Mouse (Mus musculus) MEL (cell line): ENCODE data around the gene Akap11. TPM values are rescaled to one million over a fixed set of nuclear protein-coding genes. Genes with fewer than 3 reads are reported as not detected.

ENCODE experiments used
- DNase-seq: peaks from one replicate; pipeline ENCODE4 v3.0.0; 2011; ENCODE audit warnings: low read depth, low spot score
- H3K27ac ChIP-seq: 2 replicates; pipeline ENCODE4 v1.5.1; 2012; ENCODE audit warnings: low read depth, mild to moderate bottlenecking, control low read depth, low read length, moderate library complexity; ENCODE audit not compliant: control insufficient read depth
- H3K27me3 ChIP-seq, 2 experiments: fragments of 150-350 bp in 1 of 2; sonication (generic) in 1 of 2; 2 replicates each; pipeline ENCODE4 v1.6.1; 2012; ENCODE audit warnings: low read length in 2 of 2, mild to moderate bottlenecking in 2 of 2, improper control_type of control experiment in 1 of 2, moderate library complexity in 1 of 2; ENCODE audit not compliant: insufficient read depth in 2 of 2, control insufficient read depth in 1 of 2
- H3K36me3 ChIP-seq, 2 experiments: 2 replicates each; pipeline ENCODE4 v1.6.1; 2012 to 2014; ENCODE audit warnings: low read length in 2 of 2, improper control_type of control experiment in 1 of 2, inconsistent platforms in 1 of 2, mild to moderate bottlenecking in 1 of 2; ENCODE audit not compliant: insufficient read depth in 2 of 2, control insufficient read depth in 1 of 2
- H3K4me1 ChIP-seq, 2 experiments: fragments of 150-350 bp in 1 of 2; sonication (generic) in 1 of 2; 2 replicates each; pipeline ENCODE4 v1.6.1; 2012; ENCODE audit warnings: low read length in 2 of 2, improper control_type of control experiment in 1 of 2, mild to moderate bottlenecking in 1 of 2; ENCODE audit not compliant: insufficient read depth in 2 of 2, control insufficient read depth in 1 of 2
- H3K4me3 ChIP-seq, 2 experiments: fragments of 150-350 bp in 1 of 2; sonication (generic) in 1 of 2; 2 replicates each; pipeline ENCODE4 v1.5.1; 2012; ENCODE audit warnings: low read depth in 2 of 2, low read length in 2 of 2, mild to moderate bottlenecking in 2 of 2, moderate library complexity in 2 of 2, control low read depth in 1 of 2, improper control_type of control experiment in 1 of 2; ENCODE audit not compliant: control insufficient read depth in 1 of 2, insufficient read depth in 1 of 2
- H3K79me2 ChIP-seq: 2 replicates; pipeline ENCODE4 v1.6.1; 2012; ENCODE audit warnings: mild to moderate bottlenecking, low read length, moderate library complexity; ENCODE audit not compliant: control insufficient read depth, poor library complexity, insufficient read depth
- H3K9ac ChIP-seq: 2 replicates; pipeline ENCODE4 v1.6.1; 2012; ENCODE audit warnings: low read depth, mild to moderate bottlenecking, control low read depth, low read length, moderate library complexity; ENCODE audit not compliant: control insufficient read depth, poor library complexity, severe bottlenecking
- H3K9me3 ChIP-seq: fragments of 150-350 bp; sonication (generic); replicated peaks from 2 replicates; pipeline ENCODE4 v1.6.1; 2012; ENCODE audit warnings: mild to moderate bottlenecking, low read length, improper control_type of control experiment, moderate library complexity; ENCODE audit not compliant: insufficient read depth
- BHLHE40 ChIP-seq: IDR thresholded peaks from 2 replicates; pipeline ENCODE4 v1.6.1; 2012; ENCODE audit warnings: low read depth, mild to moderate bottlenecking, inconsistent platforms, low read length, improper control_type of control experiment, borderline replicate concordance
- CHD1 ChIP-seq: IDR thresholded peaks from 2 replicates; pipeline ENCODE4 v1.6.1; 2012; ENCODE audit warnings: low read depth, mild to moderate bottlenecking, inconsistent platforms, low read length, improper control_type of control experiment
- CTCF ChIP-seq, 3 experiments: IDR thresholded peaks in 2 of 3; conservative IDR thresholded peaks in 1 of 3; 2 replicates each; pipeline ENCODE4 v1.5.1; 2011 to 2012; ENCODE audit warnings: low read length in 3 of 3, low read depth in 2 of 3, mild to moderate bottlenecking in 2 of 3, improper control_type of control experiment in 1 of 3, inconsistent platforms in 1 of 3, mixed read lengths in 1 of 3, moderate library complexity in 1 of 3; ENCODE audit not compliant: control insufficient read depth in 1 of 3, insufficient read depth in 1 of 3, poor library complexity in 1 of 3, severe bottlenecking in 1 of 3
- E2F4 ChIP-seq: IDR thresholded peaks from 2 replicates; pipeline ENCODE4 v1.6.1; 2011; ENCODE audit warnings: low read depth, low read length, improper control_type of control experiment, borderline replicate concordance
- EP300 ChIP-seq, 2 experiments: IDR thresholded peaks; 2 replicates each; pipeline ENCODE4 v1.6.1; 2011; ENCODE audit warnings: improper control_type of control experiment in 2 of 2, low read length in 2 of 2, low read depth in 1 of 2, mild to moderate bottlenecking in 1 of 2
- ETS1 ChIP-seq: IDR thresholded peaks from 2 replicates; pipeline ENCODE4 v1.6.1; 2012; ENCODE audit warnings: low read depth, mild to moderate bottlenecking, inconsistent platforms, low read length, improper control_type of control experiment, moderate library complexity
- GATA1 ChIP-seq: IDR thresholded peaks from 2 replicates; pipeline ENCODE4 v1.6.1; 2011; ENCODE audit warnings: low read depth, low read length, improper control_type of control experiment
- HCFC1 ChIP-seq: IDR thresholded peaks from 2 replicates; pipeline ENCODE4 v1.6.1; 2012; ENCODE audit warnings: low read depth, mild to moderate bottlenecking, inconsistent platforms, low read length, improper control_type of control experiment, moderate library complexity
- KAT2A ChIP-seq: conservative IDR thresholded peaks from 2 replicates; pipeline ENCODE4 v1.6.1; 2012; ENCODE audit warnings: low read depth, low read length, improper control_type of control experiment, inconsistent platforms
- MAFK ChIP-seq: IDR thresholded peaks from 2 replicates; pipeline ENCODE4 v1.6.1; 2011; ENCODE audit warnings: low read depth, mild to moderate bottlenecking, low read length, improper control_type of control experiment, borderline replicate concordance
- MXI1 ChIP-seq: IDR thresholded peaks from 2 replicates; pipeline ENCODE4 v1.6.1; 2011; ENCODE audit warnings: mild to moderate bottlenecking, low read depth, low read length, improper control_type of control experiment
- MYB ChIP-seq: IDR thresholded peaks from 2 replicates; pipeline ENCODE4 v1.6.1; 2011; ENCODE audit warnings: mild to moderate bottlenecking, low read depth, low read length, improper control_type of control experiment
- NELFE ChIP-seq: IDR thresholded peaks from 2 replicates; pipeline ENCODE4 v1.6.1; 2011; ENCODE audit warnings: low read depth, low read length, improper control_type of control experiment
- NRF1 ChIP-seq: IDR thresholded peaks from 2 replicates; pipeline ENCODE4 v1.6.1; 2014; ENCODE audit warnings: low read depth, mild to moderate bottlenecking, inconsistent platforms, low read length, improper control_type of control experiment, moderate library complexity; ENCODE audit not compliant: poor library complexity, insufficient read depth, severe bottlenecking
- POLR2AphosphoS5 ChIP-seq: IDR thresholded peaks from 2 replicates; pipeline ENCODE4 v1.6.1; 2012; ENCODE audit warnings: low read depth, borderline replicate concordance, mild to moderate bottlenecking, inconsistent platforms, low read length, moderate library complexity, mixed read lengths
- RCOR1 ChIP-seq: IDR thresholded peaks from 2 replicates; pipeline ENCODE4 v1.6.1; 2012; ENCODE audit warnings: low read depth, mild to moderate bottlenecking, inconsistent platforms, low read length, improper control_type of control experiment
- SMC3 ChIP-seq: IDR thresholded peaks from 2 replicates; pipeline ENCODE4 v1.6.1; 2011; ENCODE audit warnings: low read depth, low read length, improper control_type of control experiment
- TAL1 ChIP-seq: IDR thresholded peaks from 2 replicates; pipeline ENCODE4 v1.6.1; 2012; ENCODE audit warnings: mild to moderate bottlenecking, inconsistent platforms, low read length, moderate library complexity, mixed read lengths
- TBP ChIP-seq: IDR thresholded peaks from 2 replicates; pipeline ENCODE4 v1.8.0; 2011; ENCODE audit warnings: low read depth, low read length, improper control_type of control experiment
- TCF12 ChIP-seq: IDR thresholded peaks from 2 replicates; pipeline ENCODE4 v1.6.1; 2014; ENCODE audit warnings: low read depth, mild to moderate bottlenecking, inconsistent platforms, low read length, improper control_type of control experiment, moderate library complexity
- USF1 ChIP-seq: IDR thresholded peaks from 2 replicates; pipeline ENCODE4 v1.6.1; 2014; ENCODE audit warnings: low read depth, mild to moderate bottlenecking, inconsistent platforms, low read length, improper control_type of control experiment, moderate library complexity
- USF2 ChIP-seq, 2 experiments: IDR thresholded peaks; 2 replicates each; pipeline ENCODE4 v1.6.1; 2011 to 2012; ENCODE audit warnings: improper control_type of control experiment in 2 of 2, low read length in 2 of 2, borderline replicate concordance in 1 of 2, inconsistent platforms in 1 of 2, low read depth in 1 of 2, mild to moderate bottlenecking in 1 of 2; ENCODE audit not compliant: insufficient read depth in 1 of 2
- ZKSCAN1 ChIP-seq: IDR thresholded peaks from 2 replicates; pipeline ENCODE4 v1.6.1; 2012; ENCODE audit warnings: low read depth, mild to moderate bottlenecking, inconsistent platforms, low read length, improper control_type of control experiment, moderate library complexity
- polyA plus RNA-seq, 2 experiments: library from polyadenylated mRNA; stranded (reverse) in 1 of 2; unstranded in 1 of 2; fragments of >175 nt in 1 of 2; fragments of >200 nt in 1 of 2; gene quantifications; 2 replicates each; pipeline versions ENCODE4 v1.2.1 to v1.2.4; 2012; ENCODE audit warnings: low replicate concordance in 2 of 2, low read depth in 1 of 2; ENCODE audit not compliant: insufficient read length in 2 of 2, insufficient read depth in 1 of 2, missing spikeins in 1 of 2
- total RNA-seq: library from RNA; depleted of rRNA; stranded (reverse); fragments of 300-350 nt; gene quantifications from 2 replicates; pipeline ENCODE4 v1.2.3, GENCODE M21; 2012

Gene Akap11
- total and polyA plus RNA-seq, 3 experiments, result 13.0 to 25.4 (median 17.1) TPM

GRCm38 (mm10) chr14:78530256-78530655 is 6.4 kb downstream of the Akap11 start:
- TF ChIP-seq NRF1 (no peak), TCF12 (no peak), E2F4 (no peak), CHD1 (no peak), GATA1 (no peak), MAFK (no peak), CTCF (IDR thresholded peaks at IDR 0.05 in 2 of 3, conservative IDR thresholded peaks at IDR 0.05 in 1 of 3; ENCODE audit: control insufficient read depth in 1 of 3, insufficient read depth in 1 of 3, low read depth in 2 of 3, low read length in 3 of 3, poor library complexity in 1 of 3, severe bottlenecking in 1 of 3) (no peak), POLR2AphosphoS5 (no peak), MXI1 (no peak)
- Histone ChIP-seq H3K27ac (no peak overlapping the region), H3K9ac (no peak overlapping the region), H3K4me1 (no peaks in the 10 kb centered on the region), H3K79me2 (peaks cover 19% of the 10 kb centered on the region), H3K4me3 (no peak overlapping the region), H3K36me3 (peaks cover 0 to under 1% of the 10 kb centered on the region in 2 experiments; a peak in 2 of 4 replicates), H3K27me3 (no peaks in the 10 kb centered on the region), H3K9me3 (no peaks in the 10 kb centered on the region)
- no peak for DNase-seq

DNA sequence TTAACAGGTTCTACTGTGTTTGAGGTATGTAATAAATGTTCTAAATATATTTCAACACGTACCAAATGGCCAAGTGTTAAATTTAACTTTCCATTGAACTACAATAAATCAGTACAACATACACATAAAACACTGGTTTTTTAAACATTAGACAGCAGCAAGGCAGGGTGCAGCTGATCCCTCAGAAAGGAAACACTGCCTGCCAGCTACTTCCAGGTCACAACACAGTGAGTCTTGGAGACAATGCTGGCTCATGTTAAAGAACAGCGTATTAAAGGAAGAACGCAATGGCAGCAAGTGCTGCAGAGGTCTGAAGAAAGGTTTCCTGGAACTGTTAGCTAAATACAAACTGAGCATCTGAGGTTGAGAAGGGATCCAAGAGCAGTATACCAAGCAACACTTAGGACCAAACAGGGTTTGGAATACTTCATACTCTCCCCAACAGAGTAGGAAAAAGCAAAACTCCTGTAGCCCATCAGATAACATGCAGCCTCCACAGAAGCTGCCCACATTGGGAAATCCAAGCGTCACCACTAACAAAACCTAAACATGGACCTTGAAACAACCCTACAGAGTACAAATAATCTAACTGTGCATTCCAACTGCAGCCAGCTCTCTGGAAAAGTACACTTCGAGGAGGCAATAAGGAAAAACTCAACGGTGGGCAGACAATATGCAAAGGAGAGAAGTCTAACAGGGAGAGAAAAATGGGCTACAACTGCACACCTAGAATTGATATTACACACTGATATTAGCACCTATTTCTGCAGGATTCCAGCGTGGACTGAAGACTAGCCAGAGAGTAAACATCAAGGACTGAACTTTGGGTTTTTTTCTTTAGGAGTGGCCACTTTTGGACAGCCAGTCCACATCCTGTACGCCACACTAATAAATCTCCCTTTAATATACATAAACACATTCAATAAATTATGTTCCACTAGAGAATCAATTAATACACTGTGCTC is 7.9 kb downstream of the Akap11 start:
- Histone ChIP-seq H3K9ac (no peak overlapping the region), H3K79me2 (peaks cover 10% of the 10 kb centered on the region), H3K4me3 (no peak overlapping the region), H3K36me3 (no peaks in the 10 kb centered on the region; a peak in 1 of 4 replicates), H3K9me3 (no peaks in the 10 kb centered on the region), H3K27me3 (no peaks in the 10 kb centered on the region), H3K27ac (no peak overlapping the region), H3K4me1 (no peaks in the 10 kb centered on the region)
- DNase-seq, result no peak
- TF ChIP-seq TBP, result no peak
- no peak for TF ChIP-seq HCFC1
- no peak for TF ChIP-seq MAFK
- no peak for TF ChIP-seq MYB
- TF ChIP-seq EP300 (IDR thresholded peaks at IDR 0.05; ENCODE audit: low read depth in 1 of 2, low read length in 2 of 2), result no peak
- no peak for TF ChIP-seq TCF12
- no peak for TF ChIP-seq TAL1
- no peak for TF ChIP-seq ETS1
- no peak for TF ChIP-seq USF1
- no peak for TF ChIP-seq SMC3
- TF ChIP-seq ZKSCAN1, result no peak
- TF ChIP-seq BHLHE40, result no peak
- no peak for TF ChIP-seq RCOR1
- no peak for TF ChIP-seq USF2 (IDR thresholded peaks at IDR 0.05; ENCODE audit: borderline replicate concordance in 1 of 2, insufficient read depth in 1 of 2, low read depth in 1 of 2, low read length in 2 of 2)
- TF ChIP-seq NELFE, result no peak
- no peak for TF ChIP-seq KAT2A
